Mouse (Mus musculus) liver, postnatal 0 days (tissue): ENCODE measurements around the gene Sox5. TPM values are rescaled to one million over a fixed set of nuclear protein-coding genes. Genes with fewer than 3 reads are reported as not detected.

Experiments
- ATAC-seq: fragments of 200-750 bp; cut with Nextera tagmentation; 2 replicates; pipeline ENCODE4 v1.8.0; 2017; ENCODE audit warnings: mild to moderate bottlenecking, moderate library complexity
- DNase-seq: peaks from one replicate; pipeline ENCODE4 v3.0.0-alpha.2; 2016
- H3K27ac ChIP-seq: fragments of 300-500 bp; sonication (generic); 2 replicates; pipeline ENCODE4 v1.5.1; 2014; ENCODE audit warnings: antibody characterized with exemption, moderate library complexity, mild to moderate bottlenecking, low read depth
- H3K27me3 ChIP-seq: fragments of 300-500 bp; sonication (generic); 2 replicates; pipeline ENCODE4 v1.6.1; 2014; ENCODE audit warnings: low read length, control low read depth, mixed read lengths; ENCODE audit not compliant: insufficient read depth
- H3K36me3 ChIP-seq: fragments of 300-500 bp; sonication (generic); replicated peaks from 2 replicates; pipeline ENCODE4 v1.6.1; 2014; ENCODE audit warnings: mild to moderate bottlenecking, control low read depth, low read length, moderate library complexity, mixed read lengths; ENCODE audit not compliant: insufficient read depth
- H3K4me1 ChIP-seq: fragments of 300-500 bp; sonication (generic); 2 replicates; pipeline ENCODE4 v1.6.1; 2014; ENCODE audit warnings: antibody characterized with exemption, mild to moderate bottlenecking, control low read depth; ENCODE audit not compliant: insufficient read depth
- H3K4me2 ChIP-seq: fragments of 300-500 bp; sonication (generic); 2 replicates; pipeline ENCODE4 v1.6.1; 2014; ENCODE audit warnings: low read depth, mild to moderate bottlenecking, low read length, moderate library complexity, mixed read lengths
- H3K4me3 ChIP-seq: fragments of 300-500 bp; sonication (generic); 2 replicates; pipeline ENCODE4 v1.5.1; 2014; ENCODE audit warnings: low read depth, low read length
- H3K9ac ChIP-seq: fragments of 300-500 bp; sonication (generic); replicated peaks from 2 replicates; pipeline ENCODE4 v1.6.1; 2014; ENCODE audit warnings: mild to moderate bottlenecking, moderate library complexity
- H3K9me3 ChIP-seq: fragments of 300-500 bp; sonication (generic); 2 replicates; pipeline ENCODE4 v1.6.1; 2016; ENCODE audit warnings: mild to moderate bottlenecking, control low read depth, low read length, mixed read lengths
- CTCF ChIP-seq: sonication (generic); IDR thresholded peaks from 2 replicates; pipeline ENCODE4 v1.5.1; 2016; ENCODE audit warnings: antibody characterized with exemption, low read depth
- EP300 ChIP-seq: IDR thresholded peaks from 2 replicates; pipeline ENCODE4 v1.6.1; 2016; ENCODE audit warnings: antibody characterized with exemption, low read depth, mild to moderate bottlenecking
- WGBS: fragments of 180-500 bp; shearing (Covaris S2); extraction: QIAGEN DNeasy Blood & Tissue Kit; methylation state at CpG from one replicate; pipeline ENCODE4 v1.1.7; 2014; ENCODE audit not compliant: insufficient replicate concordance; 5-methylcytosine and 5-hydroxymethylcytosine counted together
- polyA plus RNA-seq: library from polyadenylated mRNA; unstranded; fragments of >200 nt; fragmentation: Nextera tagmentation; extraction: Ambion mirVana; gene quantifications from 2 replicates; pipeline ENCODE4 v1.2.1, GENCODE M21; 2015

Gene Sox5
- polyA plus RNA-seq = 5.0 and 7.5 TPM in 2 replicates

GRCm38 (mm10) chr6:144781431-144782030 lies at the start of gene Sox5:
Sox5 (minus strand) TSS chr6:144781977.
- Histone ChIP-seq H3K4me3 (peak within 1 kb of the TSS; percentile 76), H3K36me3 (no peaks in the 10 kb centered on the region), H3K4me1 (no peaks in the 10 kb centered on the region; the same call in none of the 2 replicates), H3K4me2 (peak within 1 kb of the TSS; percentile 91), H3K27me3 (peaks cover 10% of the 10 kb centered on the region; the same call in 1 of the 2 replicates), H3K9ac (peak within 1 kb of the TSS; percentile 73), H3K27ac (peak within 1 kb of the TSS; percentile 90), H3K9me3 (no peaks in the 10 kb centered on the region)
- peak; percentile 53 for ATAC-seq
- peak; percentile 57 for DNase-seq
- no peak for TF ChIP-seq CTCF
- no peak for TF ChIP-seq EP300
- under 1% methylated on average over 37 of the region's 47 CpGs for WGBS

- Histone ChIP-seq H3K36me3 (no peaks in the 10 kb centered on the region), H3K9me3 (no peaks in the 10 kb centered on the region), H3K4me3 (no peak overlapping the region), H3K4me1 (peaks cover 5% of the 10 kb centered on the region; the same call in 1 of the 2 replicates), H3K27me3 (no peaks in the 10 kb centered on the region), H3K4me2 (no peak overlapping the region), H3K27ac (no peak overlapping the region), H3K9ac (no peak overlapping the region)
- no peak for ATAC-seq
- no peak for DNase-seq
- 85% methylated on average over 6 of the region's 6 CpGs for WGBS
- TF ChIP-seq EP300 = no peak
- no peak for TF ChIP-seq CTCF
Measured at GRCm38 (mm10) chr6:144825018-144825602, 43.3 kb upstream of the Sox5 start.

GRCm38 (mm10) chr6:144824153-144824552 lies 42.4 kb upstream of the Sox5 start:
- peaks cover 5% of the 10 kb centered on the region; the same call in 1 of the 2 replicates for H3K4me1 ChIP-seq
- H3K9me3 ChIP-seq = no peaks in the 10 kb centered on the region
- H3K27ac ChIP-seq = no peak overlapping the region
- no peaks in the 10 kb centered on the region for H3K36me3 ChIP-seq
- no peak overlapping the region for H3K4me2 ChIP-seq
- no peaks in the 10 kb centered on the region for H3K27me3 ChIP-seq
- no peak overlapping the region for H3K9ac ChIP-seq
- no peak overlapping the region for H3K4me3 ChIP-seq
- WGBS = 71% methylated on average over 11 of the region's 12 CpGs
- TF ChIP-seq CTCF = no peak
- no peak for ATAC-seq
- no peak for DNase-seq

- H3K27me3 ChIP-seq = no peaks in the 10 kb centered on the region
- no peaks in the 10 kb centered on the region for H3K9me3 ChIP-seq
- no peak overlapping the region for H3K4me3 ChIP-seq
- WGBS = 22% methylated on average over 14 of the region's 14 CpGs
- H3K27ac ChIP-seq = no peak overlapping the region
- ATAC-seq (no peak), DNase-seq (peak; percentile 33)
- H3K9ac ChIP-seq = no peak overlapping the region
- TF ChIP-seq CTCF (no peak), EP300 (no peak)
- H3K4me1 ChIP-seq = peaks cover 7% of the 10 kb centered on the region; the same call in 1 of the 2 replicates
- no peaks in the 10 kb centered on the region for H3K36me3 ChIP-seq
- H3K4me2 ChIP-seq = peak overlapping the region; percentile 38
Measured at GRCm38 (mm10) chr6:144822594-144822993, 40.8 kb upstream of the Sox5 start.

- WGBS = 47% methylated on average over 6 of the region's 6 CpGs
Measured at GRCm38 (mm10) chr6:144821019-144821418, 39.2 kb upstream of the Sox5 start.

GRCm38 (mm10) chr6:144818016-144818415 lies 36.2 kb upstream of the Sox5 start:
- no peak overlapping the region for H3K4me3 ChIP-seq
- no peaks in the 10 kb centered on the region for H3K9me3 ChIP-seq
- H3K4me2 ChIP-seq = no peak overlapping the region
- TF ChIP-seq EP300 = no peak
- no peak for TF ChIP-seq CTCF
- DNase-seq = peak; percentile 31
- no peak overlapping the region for H3K27ac ChIP-seq
- H3K4me1 ChIP-seq = peaks cover 10% of the 10 kb centered on the region; the same call in 1 of the 2 replicates
- 33% methylated on average over 4 of the region's 4 CpGs for WGBS
- H3K27me3 ChIP-seq = no peaks in the 10 kb centered on the region
- H3K36me3 ChIP-seq = no peaks in the 10 kb centered on the region
- H3K9ac ChIP-seq = no peak overlapping the region
- no peak for ATAC-seq

More at GRCm38 (mm10) chr6:144821019-144821418, 39.2 kb upstream of the Sox5 start:
- TF ChIP-seq CTCF (no peak), EP300 (no peak)
- Histone ChIP-seq H3K9me3 (no peaks in the 10 kb centered on the region), H3K27me3 (no peaks in the 10 kb centered on the region), H3K4me3 (no peak overlapping the region), H3K36me3 (no peaks in the 10 kb centered on the region), H3K27ac (no peak overlapping the region), H3K4me2 (no peak overlapping the region), H3K9ac (no peak overlapping the region), H3K4me1 (peaks cover 11% of the 10 kb centered on the region; the same call in 1 of the 2 replicates)
- peak; percentile 5 for DNase-seq
- ATAC-seq = no peak
